Mouse (Mus musculus): ENCODE data around the gene Nsl1. TPM values are rescaled to one million over a fixed set of nuclear protein-coding genes. Genes with fewer than 3 reads are reported as not detected.
"Not testable (repeated sequence)": the region's sequence is repeated elsewhere in the genome, so short reads cannot be mapped to it uniquely, and the experiment has no call there.

The Nsl1 gene
- polyA plus RNA-seq, 2 experiments, result 11.6 to 17.2 TPM

- Histone ChIP-seq H3K9me3 (ENCODE audit: control insufficient read depth, low read length) (no peaks in the 10 kb centered on the region), H3K36me3 (ENCODE audit: control insufficient read depth, insufficient read depth, low read length) (peaks cover 4% of the 10 kb centered on the region; the same call in 1 of the 2 replicates), H3K4me1 (ENCODE audit: control insufficient read depth, insufficient read depth, low read length) (peaks cover 14% of the 10 kb centered on the region), H3K9ac (ENCODE audit: low read depth, low read length, severe bottlenecking) (no peak overlapping the region), H3K4me3 (replicated peaks; ENCODE audit: low read length) (no peak overlapping the region), H3K27ac (replicated peaks; ENCODE audit: low read depth, low read length) (no peak overlapping the region), H3K27me3 (ENCODE audit: control insufficient read depth, insufficient read depth, low read length) (no peaks in the 10 kb centered on the region), H3K4me2 (replicated peaks; ENCODE audit: low read depth, low read length, severe bottlenecking) (no peak overlapping the region)
- DNase-seq (ENCODE audit: low spot score) (no peak), ATAC-seq (ENCODE audit: low FRiP score, low read depth) (no peak)
- 78% methylated on average over 2 of the region's 2 CpGs for WGBS
- no peak for TF ChIP-seq POLR2A (IDR thresholded peaks at IDR 0.05; ENCODE audit: borderline replicate concordance, extremely low read depth, insufficient read depth, insufficient read length)
Observed at GRCm38 (mm10) chr1:191023140-191023539, 39.7 kb upstream of the Nsl1 start.

- not testable (repeated sequence) for ATAC-seq (ENCODE audit: low FRiP score, low read depth); H3K9me3 ChIP-seq (ENCODE audit: control insufficient read depth, low read length); H3K4me3 ChIP-seq (replicated peaks; ENCODE audit: low read length); H3K27ac ChIP-seq (replicated peaks; ENCODE audit: low read depth, low read length); H3K36me3 ChIP-seq (ENCODE audit: control insufficient read depth, insufficient read depth, low read length); H3K9ac ChIP-seq (ENCODE audit: low read depth, low read length, severe bottlenecking); H3K27me3 ChIP-seq (ENCODE audit: control insufficient read depth, insufficient read depth, low read length); DNase-seq (ENCODE audit: low spot score); H3K4me2 ChIP-seq (replicated peaks; ENCODE audit: low read depth, low read length, severe bottlenecking)
- WGBS, result 90% methylated on average over 5 of the region's 6 CpGs
- peaks cover 14% of the 10 kb centered on the region for H3K4me1 ChIP-seq (ENCODE audit: control insufficient read depth, insufficient read depth, low read length)
Observed at GRCm38 (mm10) chr1:191023806-191024205, 39.0 kb upstream of the Nsl1 start.

GRCm38 (mm10) chr1:191025016-191026012, 37.5 kb upstream of the Nsl1 start:
- DNase-seq (ENCODE audit: low spot score) (no peak), ATAC-seq (ENCODE audit: low FRiP score, low read depth) (no peak; the same call in none of the 2 replicates)
- Histone ChIP-seq H3K4me3 (replicated peaks; ENCODE audit: low read length) (peak overlapping the region; percentile 80), H3K36me3 (ENCODE audit: control insufficient read depth, insufficient read depth, low read length) (peaks cover 4% of the 10 kb centered on the region; the same call in 1 of the 2 replicates), H3K9me3 (ENCODE audit: control insufficient read depth, low read length) (no peaks in the 10 kb centered on the region), H3K4me1 (ENCODE audit: control insufficient read depth, insufficient read depth, low read length) (peaks cover 14% of the 10 kb centered on the region), H3K27ac (replicated peaks; ENCODE audit: low read depth, low read length) (peak overlapping the region; percentile 69), H3K4me2 (replicated peaks; ENCODE audit: low read depth, low read length, severe bottlenecking) (peak overlapping the region; percentile 91), H3K27me3 (ENCODE audit: control insufficient read depth, insufficient read depth, low read length) (no peaks in the 10 kb centered on the region), H3K9ac (ENCODE audit: low read depth, low read length, severe bottlenecking) (peak overlapping the region; percentile 86)
- WGBS, result 2% methylated on average over 61 of the region's 69 CpGs
- no peak for TF ChIP-seq POLR2A (IDR thresholded peaks at IDR 0.05; ENCODE audit: borderline replicate concordance, extremely low read depth, insufficient read depth, insufficient read length)

GRCm38 (mm10) chr1:191026021-191026713, 36.6 kb upstream of the Nsl1 start, which contains the start of gene Flvcr1:
Gene Flvcr1, minus strand, starts transcription at chr1:191026158.
- peak; percentile 36; the same call in 1 of the 2 replicates for TF ChIP-seq POLR2A (IDR thresholded peaks at IDR 0.05; ENCODE audit: borderline replicate concordance, extremely low read depth, insufficient read depth, insufficient read length)
- Histone ChIP-seq H3K9me3 (ENCODE audit: control insufficient read depth, low read length) (no peaks in the 10 kb centered on the region), H3K36me3 (ENCODE audit: control insufficient read depth, insufficient read depth, low read length) (no peaks in the 10 kb centered on the region; the same call in 1 of the 2 replicates), H3K9ac (ENCODE audit: low read depth, low read length, severe bottlenecking) (peak within 1 kb of the TSS; percentile 86), H3K4me1 (ENCODE audit: control insufficient read depth, insufficient read depth, low read length) (peaks cover 14% of the 10 kb centered on the region), H3K4me2 (replicated peaks; ENCODE audit: low read depth, low read length, severe bottlenecking) (peak within 1 kb of the TSS; percentile 91), H3K27ac (replicated peaks; ENCODE audit: low read depth, low read length) (peak within 1 kb of the TSS; percentile 76), H3K4me3 (replicated peaks; ENCODE audit: low read length) (peak within 1 kb of the TSS; percentile 80), H3K27me3 (ENCODE audit: control insufficient read depth, insufficient read depth, low read length) (no peaks in the 10 kb centered on the region)
- DNase-seq (ENCODE audit: low spot score), result peak; percentile 99
- ATAC-seq (ENCODE audit: low FRiP score, low read depth), result peak; percentile 99
- 0% methylated on average over 36 of the region's 50 CpGs for WGBS

- 66% methylated on average over 10 of the region's 10 CpGs for WGBS
- H3K4me1 ChIP-seq (ENCODE audit: control insufficient read depth, insufficient read depth, low read length), result 0 out of 2 replicates have a peak, but pooled peaks cover 6% of the 10 kb centered on the region
- no peak for ATAC-seq (ENCODE audit: low FRiP score, low read depth)
- no peak overlapping the region for H3K27ac ChIP-seq (replicated peaks; ENCODE audit: low read depth, low read length)
- H3K9ac ChIP-seq (ENCODE audit: low read depth, low read length, severe bottlenecking), result no peak overlapping the region
- H3K36me3 ChIP-seq (ENCODE audit: control insufficient read depth, insufficient read depth, low read length), result no peaks in the 10 kb centered on the region
- no peak overlapping the region for H3K4me3 ChIP-seq (replicated peaks; ENCODE audit: low read length)
- H3K27me3 ChIP-seq (ENCODE audit: control insufficient read depth, insufficient read depth, low read length), result no peaks in the 10 kb centered on the region
- TF ChIP-seq POLR2A (IDR thresholded peaks at IDR 0.05; ENCODE audit: borderline replicate concordance, extremely low read depth, insufficient read depth, insufficient read length), result no peak
- no peak overlapping the region for H3K4me2 ChIP-seq (replicated peaks; ENCODE audit: low read depth, low read length, severe bottlenecking)
- DNase-seq (ENCODE audit: low spot score), result no peak
- no peaks in the 10 kb centered on the region for H3K9me3 ChIP-seq (ENCODE audit: control insufficient read depth, low read length)
Observed at GRCm38 (mm10) chr1:191030182-191030581, 32.6 kb upstream of the Nsl1 start.

- DNase-seq (ENCODE audit: low spot score); H3K9me3 ChIP-seq (ENCODE audit: control insufficient read depth, low read length); H3K36me3 ChIP-seq (ENCODE audit: control insufficient read depth, insufficient read depth, low read length); H3K4me2 ChIP-seq (replicated peaks; ENCODE audit: low read depth, low read length, severe bottlenecking); H3K9ac ChIP-seq (ENCODE audit: low read depth, low read length, severe bottlenecking); H3K4me3 ChIP-seq (replicated peaks; ENCODE audit: low read length); ATAC-seq (ENCODE audit: low FRiP score, low read depth); H3K27ac ChIP-seq (replicated peaks; ENCODE audit: low read depth, low read length); H3K27me3 ChIP-seq (ENCODE audit: control insufficient read depth, insufficient read depth, low read length); H3K4me1 ChIP-seq (ENCODE audit: control insufficient read depth, insufficient read depth, low read length): not testable (repeated sequence)
- WGBS, result 74% methylated on average over 6 of the region's 6 CpGs
Observed at GRCm38 (mm10) chr1:191030922-191031425, 31.8 kb upstream of the Nsl1 start.

Measured in limb, embryonic 14.5 days (tissue).